Mouse (Mus musculus): Measurements from ENCODE around the gene Prrt4. TPM values are rescaled to one million over a fixed set of nuclear protein-coding genes. Genes with fewer than 3 reads are reported as not detected.
A peak's percentile ranks its signal among the peaks of the same experiment; 100 is the strongest.
"Not testable (repeated sequence)": the region's sequence is repeated elsewhere in the genome, so short reads cannot be mapped to it uniquely, and the experiment has no call there.

Prrt4 gene
- polyA plus RNA-seq, 1 experiment from 2014 or later: 1.1 TPM

- DNase-seq (ENCODE audit: low spot score): peak; percentile 83
- H3K9me3 ChIP-seq (replicated peaks): no peaks in the 10 kb centered on the region
- peak within 1 kb of the TSS; percentile 61 for H3K4me3 ChIP-seq
- H3K27ac ChIP-seq (replicated peaks): peak within 1 kb of the TSS; percentile 66
- 9% methylated on average over 42 of the region's 42 CpGs for WGBS
- H3K27me3 ChIP-seq (ENCODE audit: low read depth, poor library complexity, severe bottlenecking): peaks cover 39% of the 10 kb centered on the region
- H3K36me3 ChIP-seq: peaks cover 8% of the 10 kb centered on the region
- H3K4me1 ChIP-seq: peaks cover 15% of the 10 kb centered on the region
Measured at GRCm38 (mm10) chr6:29164314-29165244, 14.8 kb downstream of the Prrt4 start, which contains the start of gene Rbm28. Gene Rbm28 (minus strand): TSS chr6:29165006.

GRCm38 (mm10) chr6:29161291-29161690, 18.1 kb downstream of the Prrt4 start:
- not testable (repeated sequence) for H3K4me3 ChIP-seq; H3K9me3 ChIP-seq (replicated peaks); H3K27me3 ChIP-seq (ENCODE audit: low read depth, poor library complexity, severe bottlenecking); DNase-seq (ENCODE audit: low spot score); H3K27ac ChIP-seq (replicated peaks)
- Histone ChIP-seq H3K36me3 (peaks cover 41% of the 10 kb centered on the region), H3K4me1 (peaks cover 15% of the 10 kb centered on the region)
- WGBS: over 99% methylated on average over 5 of the region's 5 CpGs

- WGBS: 90% methylated on average over 2 of the region's 2 CpGs
- Histone ChIP-seq H3K4me3 (no peak overlapping the region), H3K36me3 (peaks cover 46% of the 10 kb centered on the region), H3K27ac (replicated peaks) (no peak overlapping the region), H3K9me3 (replicated peaks) (no peaks in the 10 kb centered on the region), H3K27me3 (ENCODE audit: low read depth, poor library complexity, severe bottlenecking) (0 out of 2 replicates have a peak, but pooled peaks cover 5% of the 10 kb centered on the region), H3K4me1 (peaks cover 15% of the 10 kb centered on the region)
- DNase-seq (ENCODE audit: low spot score): no peak
Measured at GRCm38 (mm10) chr6:29160786-29161185, 18.6 kb downstream of the Prrt4 start.

- no peaks in the 10 kb centered on the region for H3K4me1 ChIP-seq
- no peak overlapping the region for H3K4me3 ChIP-seq
- H3K36me3 ChIP-seq: peaks cover 90% of the 10 kb centered on the region
- no peaks in the 10 kb centered on the region for H3K27me3 ChIP-seq (ENCODE audit: low read depth, poor library complexity, severe bottlenecking)
- H3K9me3 ChIP-seq (replicated peaks): no peaks in the 10 kb centered on the region
- 96% methylated on average over 5 of the region's 5 CpGs for WGBS
- no peak for DNase-seq (ENCODE audit: low spot score)
- H3K27ac ChIP-seq (replicated peaks): no peak overlapping the region
Measured at GRCm38 (mm10) chr6:29156326-29156725, 23.1 kb downstream of the Prrt4 start.

- Histone ChIP-seq H3K27ac (replicated peaks) (no peak overlapping the region), H3K4me1 (no peaks in the 10 kb centered on the region), H3K36me3 (peaks cover 81% of the 10 kb centered on the region), H3K27me3 (ENCODE audit: low read depth, poor library complexity, severe bottlenecking) (no peaks in the 10 kb centered on the region), H3K4me3 (no peak overlapping the region), H3K9me3 (replicated peaks) (no peaks in the 10 kb centered on the region)
- DNase-seq (ENCODE audit: low spot score): no peak
- whole genome bisulfite sequencing: 86% methylated on average over 1 of the region's 1 CpGs
Measured at GRCm38 (mm10) chr6:29150001-29150400, 29.4 kb downstream of the Prrt4 start.

GRCm38 (mm10) chr6:29147407-29148010, 31.9 kb downstream of the Prrt4 start:
- no peak for DNase-seq (ENCODE audit: low spot score)
- H3K27ac ChIP-seq (replicated peaks): no peak overlapping the region
- no peaks in the 10 kb centered on the region for H3K9me3 ChIP-seq (replicated peaks)
- 82% methylated on average over 5 of the region's 5 CpGs for WGBS
- H3K4me3 ChIP-seq: no peak overlapping the region
- no peaks in the 10 kb centered on the region for H3K27me3 ChIP-seq (ENCODE audit: low read depth, poor library complexity, severe bottlenecking)
- H3K4me1 ChIP-seq: no peaks in the 10 kb centered on the region
- H3K36me3 ChIP-seq: peaks cover 65% of the 10 kb centered on the region

- no peak for DNase-seq (ENCODE audit: low spot score)
- Histone ChIP-seq H3K27me3 (ENCODE audit: low read depth, poor library complexity, severe bottlenecking) (no peaks in the 10 kb centered on the region), H3K27ac (replicated peaks) (no peak overlapping the region), H3K9me3 (replicated peaks) (no peaks in the 10 kb centered on the region), H3K36me3 (peaks cover 65% of the 10 kb centered on the region), H3K4me1 (no peaks in the 10 kb centered on the region), H3K4me3 (no peak overlapping the region)
- WGBS: 91% methylated on average over 7 of the region's 7 CpGs
Measured at GRCm38 (mm10) chr6:29146641-29147040, 32.7 kb downstream of the Prrt4 start.

- H3K36me3 ChIP-seq: peaks cover 65% of the 10 kb centered on the region
- no peaks in the 10 kb centered on the region for H3K4me1 ChIP-seq
- H3K27me3 ChIP-seq (ENCODE audit: low read depth, poor library complexity, severe bottlenecking): no peaks in the 10 kb centered on the region
- WGBS: 79% methylated on average over 12 of the region's 12 CpGs
- no peak overlapping the region for H3K27ac ChIP-seq (replicated peaks)
- H3K4me3 ChIP-seq: no peak overlapping the region
- no peaks in the 10 kb centered on the region for H3K9me3 ChIP-seq (replicated peaks)
- DNase-seq (ENCODE audit: low spot score): no peak
Measured at GRCm38 (mm10) chr6:29145456-29146307, 33.7 kb downstream of the Prrt4 start.

GRCm38 (mm10) chr6:29144971-29145370, 34.4 kb downstream of the Prrt4 start:
- no peaks in the 10 kb centered on the region for H3K27me3 ChIP-seq (ENCODE audit: low read depth, poor library complexity, severe bottlenecking)
- peaks cover 65% of the 10 kb centered on the region for H3K36me3 ChIP-seq
- H3K4me1 ChIP-seq: no peaks in the 10 kb centered on the region
- no peak for DNase-seq (ENCODE audit: low spot score)
- WGBS: 92% methylated on average over 3 of the region's 3 CpGs
- H3K9me3 ChIP-seq (replicated peaks): no peaks in the 10 kb centered on the region
- no peak overlapping the region for H3K27ac ChIP-seq (replicated peaks)
- no peak overlapping the region for H3K4me3 ChIP-seq

- Histone ChIP-seq H3K27me3 (ENCODE audit: low read depth, poor library complexity, severe bottlenecking) (no peaks in the 10 kb centered on the region), H3K9me3 (replicated peaks) (no peaks in the 10 kb centered on the region), H3K36me3 (peaks cover 60% of the 10 kb centered on the region), H3K4me3 (no peak overlapping the region), H3K27ac (replicated peaks) (no peak overlapping the region), H3K4me1 (no peaks in the 10 kb centered on the region)
- DNase-seq (ENCODE audit: low spot score): peak; percentile 57
- 45% methylated on average over 5 of the region's 5 CpGs for WGBS
Measured at GRCm38 (mm10) chr6:29143608-29144007, 35.8 kb downstream of the Prrt4 start.

GRCm38 (mm10) chr6:29137441-29137840, 41.9 kb downstream of the Prrt4 start:
- 94% methylated on average over 9 of the region's 9 CpGs for WGBS
- H3K4me1 ChIP-seq: no peaks in the 10 kb centered on the region
- no peak for DNase-seq (ENCODE audit: low spot score)
- H3K27me3 ChIP-seq (ENCODE audit: low read depth, poor library complexity, severe bottlenecking): no peaks in the 10 kb centered on the region
- peaks cover 93% of the 10 kb centered on the region for H3K36me3 ChIP-seq
- no peak overlapping the region for H3K27ac ChIP-seq (replicated peaks)
- no peak overlapping the region for H3K4me3 ChIP-seq
- no peaks in the 10 kb centered on the region for H3K9me3 ChIP-seq (replicated peaks)

- DNase-seq (ENCODE audit: low spot score): no peak
- Histone ChIP-seq H3K27me3 (ENCODE audit: low read depth, poor library complexity, severe bottlenecking) (no peaks in the 10 kb centered on the region), H3K27ac (replicated peaks) (no peak overlapping the region), H3K4me3 (no peak overlapping the region), H3K9me3 (replicated peaks) (no peaks in the 10 kb centered on the region), H3K36me3 (peaks cover 99% of the 10 kb centered on the region), H3K4me1 (no peaks in the 10 kb centered on the region)
- WGBS: 91% methylated on average over 9 of the region's 9 CpGs
Measured at GRCm38 (mm10) chr6:29133100-29133499, 46.3 kb downstream of the Prrt4 start.

Measured in midbrain, embryonic 10.5 days (tissue).